Mouse (Mus musculus) B cell, adult 2 months (primary cell): ENCODE data around the gene Olfr429.
"Not testable (repeated sequence)": the region's sequence is repeated elsewhere in the genome, so short reads cannot be mapped to it uniquely, and the experiment has no call there.

Source experiments
- DNase-seq, 2 experiments: peaks; one replicate each; pipeline ENCODE4 v3.0.0; 2022

Gene Olfr429

DNA sequence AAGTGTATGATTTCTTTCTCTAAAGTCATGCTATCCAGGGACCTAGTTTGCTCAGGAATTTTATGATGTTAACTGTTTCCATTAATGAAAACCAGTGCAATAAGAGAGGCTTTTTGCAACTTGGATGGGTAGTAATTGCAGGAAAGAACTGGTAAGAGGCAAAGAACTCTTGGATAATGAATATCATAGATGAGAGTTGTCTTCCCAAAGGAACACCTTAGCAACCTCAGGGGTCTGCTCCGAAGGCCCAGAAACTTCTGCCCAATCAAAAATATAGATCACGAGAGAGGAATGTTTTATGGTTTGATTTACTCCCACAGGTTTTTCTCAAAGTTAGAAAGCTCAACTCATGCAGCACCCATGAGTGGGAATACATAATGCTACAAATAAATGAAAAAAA, at the start of gene Olfr429:
Olfr429 (plus strand) TSS at position 301 of the 400 bp plus-strand sequence.
- no peak for DNase-seq

- DNase-seq: no peak
Measured at GRCm38 (mm10) chr1:174035841-174036240, 48.3 kb upstream of the Olfr429 start.

- DNase-seq: no peak
Measured at GRCm38 (mm10) chr1:174038480-174038879, 45.7 kb upstream of the Olfr429 start.

- DNase-seq: peak; percentile 57 to 65
Measured at GRCm38 (mm10) chr1:174040523-174041177, 43.5 kb upstream of the Olfr429 start, which contains the start of gene Olfr433. Gene Olfr433 (plus strand): TSS chr1:174040705.

DNA sequence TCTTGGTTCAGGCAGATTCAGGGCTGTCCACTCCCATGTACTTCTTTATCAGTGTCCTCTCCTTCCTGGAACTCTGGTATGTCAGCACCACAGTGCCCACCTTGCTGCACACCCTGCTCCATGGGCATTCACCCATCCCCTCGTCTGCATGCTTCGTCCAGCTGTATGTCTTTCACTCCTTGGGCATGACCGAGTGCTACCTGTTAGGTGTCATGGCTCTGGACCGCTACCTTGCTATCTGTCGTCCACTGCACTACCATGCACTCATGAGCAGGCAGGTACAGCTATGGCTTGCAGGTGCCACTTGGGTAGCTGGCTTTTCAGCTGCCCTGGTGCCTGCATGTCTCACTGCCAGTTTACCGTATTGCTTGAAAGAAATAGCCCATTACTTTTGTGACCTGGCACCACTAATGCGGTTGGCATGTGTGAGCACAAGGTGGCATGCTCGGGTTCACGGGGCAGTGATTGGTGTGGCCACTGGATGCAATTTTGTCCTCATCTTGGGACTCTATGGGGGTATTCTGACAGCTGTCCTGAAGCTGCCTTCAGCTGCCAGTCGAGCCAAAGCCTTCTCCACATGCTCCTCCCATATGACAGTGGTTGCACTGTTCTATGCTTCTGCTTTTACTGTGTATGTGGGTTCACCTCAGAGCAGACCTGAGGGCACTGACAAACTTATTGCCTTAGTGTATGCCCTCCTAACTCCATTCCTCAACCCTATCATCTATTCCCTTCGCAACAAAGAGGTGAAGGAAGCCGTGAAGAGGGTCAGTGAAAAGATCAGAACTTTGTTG, 41.8 kb upstream of the Olfr429 start:
- DNase-seq: not testable (repeated sequence)

DNA sequence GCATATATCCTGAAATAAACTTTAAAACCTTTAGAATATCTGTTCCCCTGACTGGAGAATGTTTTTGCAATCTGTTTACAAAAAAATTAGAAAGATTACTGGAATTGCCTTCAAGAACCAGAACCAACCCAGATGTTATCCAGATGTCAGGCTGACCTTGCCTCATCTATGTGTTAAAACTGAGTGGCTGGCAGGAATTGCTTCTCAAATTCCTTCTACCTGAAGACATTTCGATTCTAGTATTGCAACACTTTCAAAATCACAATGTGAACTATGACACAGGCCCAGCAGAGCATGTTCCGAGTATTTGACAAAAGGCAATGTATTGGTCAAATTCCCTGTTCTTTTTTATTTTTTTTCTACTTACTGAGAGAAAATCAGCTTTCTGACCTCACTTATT, 39.7 kb upstream of the Olfr429 start:
- no peak for DNase-seq

GRCm38 (mm10) chr1:174048227-174048626, 35.9 kb upstream of the Olfr429 start:
- DNase-seq: not testable (repeated sequence)

DNA sequence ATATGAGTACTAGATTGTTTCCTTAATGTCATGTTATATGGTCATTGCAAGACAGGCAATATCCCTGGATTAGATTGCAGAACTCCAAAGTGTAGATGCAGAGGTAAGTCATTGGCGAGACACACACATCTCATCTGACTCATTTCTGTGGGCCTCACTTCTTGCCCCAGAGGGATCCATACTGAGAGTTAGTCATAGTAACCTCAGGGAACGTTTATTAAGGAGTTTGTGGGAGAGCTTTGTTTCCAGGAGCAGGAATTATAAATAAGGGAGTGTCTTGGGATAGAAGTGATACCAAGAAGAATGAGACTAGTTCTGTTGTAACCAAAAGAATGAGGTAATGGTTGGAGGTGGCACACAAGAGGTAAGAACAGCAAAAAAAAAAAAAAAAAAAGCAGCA, 35.2 kb upstream of the Olfr429 start, which contains the start of gene Olfr432:
Olfr432 (plus strand) TSS at position 313 of the 400 bp plus-strand sequence.
- DNase-seq: no peak

- not testable (repeated sequence) for DNase-seq
Measured at GRCm38 (mm10) chr1:174049357-174049756, 34.8 kb upstream of the Olfr429 start.

DNA sequence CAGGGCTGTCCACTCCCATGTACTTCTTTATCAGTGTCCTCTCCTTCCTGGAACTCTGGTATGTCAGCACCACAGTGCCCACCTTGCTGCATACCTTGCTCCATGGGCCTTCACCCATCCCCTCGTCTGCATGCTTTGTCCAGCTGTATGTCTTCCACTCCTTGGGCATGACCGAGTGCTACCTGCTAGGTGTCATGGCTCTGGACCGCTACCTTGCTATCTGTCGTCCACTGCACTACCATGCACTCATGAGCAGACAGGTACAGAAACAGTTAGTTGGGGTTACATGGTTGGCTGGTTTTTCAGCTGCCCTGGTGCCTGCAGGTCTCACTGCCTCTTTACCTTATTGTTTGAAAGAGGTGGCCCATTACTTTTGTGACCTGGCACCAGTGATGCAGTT, 33.6 kb upstream of the Olfr429 start:
- DNase-seq: no peak

- no peak for DNase-seq
Measured at GRCm38 (mm10) chr1:174051515-174051914, 32.6 kb upstream of the Olfr429 start.

GRCm38 (mm10) chr1:174051931-174052536, 32.1 kb upstream of the Olfr429 start:
- no peak for DNase-seq

DNA sequence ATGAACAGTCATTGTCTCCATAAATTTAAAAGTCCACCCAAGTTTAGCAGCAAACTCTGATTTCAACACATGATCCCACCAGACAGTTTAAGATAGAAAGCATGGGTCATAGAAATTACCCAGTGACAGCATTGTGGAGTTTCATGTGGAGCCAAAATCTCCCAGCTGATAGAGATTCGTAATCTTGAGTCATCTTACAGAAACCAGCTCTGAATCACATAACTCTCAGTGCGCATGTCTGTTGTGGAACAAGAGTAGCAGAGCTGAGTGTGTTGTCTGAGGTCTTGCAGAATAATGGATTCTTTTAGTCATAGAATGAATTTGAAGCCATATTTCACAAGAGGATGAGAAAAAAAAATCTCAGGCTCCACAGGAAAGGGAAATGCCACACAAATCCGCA, 31.1 kb upstream of the Olfr429 start:
- DNase-seq: no peak

DNA sequence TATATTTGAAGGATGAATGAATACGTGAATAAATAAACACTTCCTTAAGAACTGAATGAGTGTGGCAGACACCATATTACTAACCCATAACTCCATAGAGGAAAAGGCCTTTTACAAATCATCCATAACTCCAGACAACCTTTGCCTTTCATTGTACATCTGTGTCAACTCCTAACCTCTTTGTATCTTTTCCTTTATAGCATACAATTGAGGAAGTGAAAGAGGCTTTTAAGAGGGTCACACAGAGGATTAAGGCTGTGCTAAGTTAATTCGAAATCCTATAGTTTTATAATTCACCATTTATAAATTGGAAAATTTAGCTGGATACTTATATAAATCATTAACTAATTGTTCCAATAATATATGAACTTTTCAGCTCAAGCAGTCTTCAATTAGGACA, 28.9 kb upstream of the Olfr429 start:
- DNase-seq: no peak

DNA sequence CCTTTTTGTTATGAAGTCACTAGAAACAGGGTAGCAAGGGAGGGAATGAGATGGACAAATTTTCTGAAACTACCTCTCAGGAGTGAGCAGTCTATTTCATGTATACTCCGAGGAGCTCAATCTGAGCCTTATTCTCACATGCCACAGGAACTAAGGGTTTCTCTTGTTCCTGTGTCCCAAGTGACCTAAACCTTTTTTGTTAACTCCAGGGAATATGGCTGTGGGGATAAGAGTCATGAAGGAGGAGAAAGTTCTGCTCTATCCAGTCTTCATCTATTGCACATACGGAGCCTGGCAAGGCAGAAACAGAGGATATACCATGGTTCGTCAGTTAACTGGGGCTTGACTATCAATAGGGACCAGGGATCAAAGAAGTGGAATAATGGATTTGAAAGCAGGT, 17.8 kb upstream of the Olfr429 start, which contains the start of gene Olfr430:
Olfr430 (plus strand) TSS at position 301 of the 400 bp plus-strand sequence.
- DNase-seq: no peak

GRCm38 (mm10) chr1:174096591-174096990, 12.5 kb downstream of the Olfr429 start, which contains the start of gene Olfr427:
Gene Olfr427 (plus strand): TSS chr1:174096891.
- no peak for DNase-seq

GRCm38 (mm10) chr1:174103735-174104134, 19.6 kb downstream of the Olfr429 start:
- no peak for DNase-seq

DNA sequence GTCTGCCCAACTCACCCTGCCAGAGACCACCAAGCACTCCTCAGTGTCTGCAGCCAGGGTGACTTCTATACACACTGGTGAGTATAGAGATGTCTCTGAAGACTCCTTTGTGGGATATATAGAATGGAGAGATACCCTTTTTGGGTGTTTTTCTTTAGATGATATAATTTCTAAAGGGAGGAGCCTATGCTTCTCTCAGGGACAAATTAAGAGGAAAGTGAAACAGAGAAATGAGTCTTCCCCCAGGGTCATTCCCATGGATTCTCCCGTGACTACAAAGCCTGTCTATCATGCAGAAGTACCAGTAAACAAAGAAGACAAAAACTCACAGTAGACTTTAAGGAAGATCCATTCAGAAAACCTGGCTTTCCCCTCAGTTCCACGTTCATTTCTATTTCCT, 36.9 kb downstream of the Olfr429 start, which contains the start of gene Olfr231:
Olfr231 (minus strand) TSS at position 101 of the 400 bp plus-strand sequence.
- no peak for DNase-seq

- DNase-seq: no peak
Measured at GRCm38 (mm10) chr1:174131217-174131616, 47.1 kb downstream of the Olfr429 start, which contains the start of gene Olfr424. Gene Olfr424 (plus strand): TSS chr1:174131517.

GRCm38 (mm10) chr1:174131999-174132398, 47.9 kb downstream of the Olfr429 start:
- DNase-seq: no peak
